Mouse (Mus musculus): Measurements from ENCODE around the gene Olfr868. TPM values are rescaled to one million over a fixed set of nuclear protein-coding genes. Genes with fewer than 3 reads are reported as not detected.

Olfr868 gene
- polyA plus RNA-seq (2014; fragmentation: Nextera tagmentation; extraction: Ambion mirVana): not detected in 2 replicates

DNA sequence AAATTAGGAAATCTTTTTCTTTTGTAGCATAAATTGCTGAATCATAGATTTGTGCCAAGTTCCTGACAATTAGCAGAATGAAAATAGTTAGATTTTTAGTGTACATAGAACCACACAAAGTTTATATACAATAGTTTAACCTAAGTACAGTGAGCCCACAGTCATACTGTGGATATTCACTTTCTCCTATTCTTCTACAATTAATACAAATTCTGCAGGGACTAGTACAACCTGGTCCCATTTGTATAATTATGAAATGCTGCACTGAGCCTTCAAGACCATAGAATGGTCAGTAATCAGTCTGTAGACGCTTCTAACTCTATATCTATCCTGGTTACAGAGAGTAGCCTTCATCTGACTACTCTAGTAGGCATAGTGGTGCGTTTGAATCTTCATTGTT lies at the start of gene Olfr868:
Gene Olfr868, plus strand, starts transcription at position 301 of the 400 bp plus-strand sequence.
- 28% methylated on average over 2 of the region's 2 CpGs for WGBS
- no peaks in the 10 kb centered on the region for H3K27me3 ChIP-seq (ENCODE audit: insufficient read depth, low read length)
- no peak for DNase-seq
- H3K27ac ChIP-seq (ENCODE audit: low read depth): no peak within 1 kb of the TSS
- no peak within 1 kb of the TSS for H3K9ac ChIP-seq
- 0 out of 2 replicates have a peak, but pooled peaks cover 3% of the 10 kb centered on the region for H3K9me3 ChIP-seq (ENCODE audit: low read depth, low read length)
- H3K4me1 ChIP-seq (ENCODE audit: insufficient read depth): no peaks in the 10 kb centered on the region
- no peak within 1 kb of the TSS for H3K4me2 ChIP-seq
- no peaks in the 10 kb centered on the region for H3K36me3 ChIP-seq (ENCODE audit: insufficient read depth)
- no peak within 1 kb of the TSS for H3K4me3 ChIP-seq (ENCODE audit: low read depth, low read length)
- no peak for TF ChIP-seq CTCF (IDR thresholded peaks at IDR 0.05; ENCODE audit: low read depth)
- ATAC-seq (ENCODE audit: insufficient read depth): no peak

DNA sequence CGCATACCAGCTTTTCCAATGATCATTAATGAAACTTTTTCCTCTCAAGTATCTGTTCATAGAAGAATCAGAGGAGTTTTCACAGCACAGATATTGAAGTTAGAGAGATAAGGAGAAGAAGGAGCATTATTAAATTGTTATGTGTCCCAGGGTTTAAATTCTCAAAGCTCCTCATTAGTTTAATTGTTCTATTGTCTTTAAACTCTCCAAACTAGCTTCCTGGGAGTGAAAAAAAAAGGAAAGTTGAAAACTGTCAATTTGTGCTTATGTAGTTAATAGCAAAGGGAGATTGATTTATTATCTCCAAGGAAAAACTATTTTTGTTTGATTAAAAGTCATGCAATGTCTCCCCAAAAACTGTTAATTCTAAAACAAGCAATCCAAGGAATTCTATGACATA lies 41.0 kb upstream of the Olfr868 start, which contains the start of gene Olfr867:
Gene Olfr867, minus strand, starts transcription at position 101 of the 400 bp plus-strand sequence.
- Histone ChIP-seq H3K27me3 (ENCODE audit: insufficient read depth, low read length) (no peaks in the 10 kb centered on the region), H3K4me2 (no peak within 1 kb of the TSS), H3K4me3 (ENCODE audit: low read depth, low read length) (no peak within 1 kb of the TSS), H3K4me1 (ENCODE audit: insufficient read depth) (no peaks in the 10 kb centered on the region), H3K9ac (no peak within 1 kb of the TSS), H3K9me3 (ENCODE audit: low read depth, low read length) (0 out of 2 replicates have a peak, but pooled peaks cover 3% of the 10 kb centered on the region), H3K36me3 (ENCODE audit: insufficient read depth) (no peaks in the 10 kb centered on the region), H3K27ac (ENCODE audit: low read depth) (no peak within 1 kb of the TSS)
- ATAC-seq (ENCODE audit: insufficient read depth): no peak
- TF ChIP-seq CTCF (IDR thresholded peaks at IDR 0.05; ENCODE audit: low read depth): no peak
- no peak for DNase-seq
- 66% methylated on average over 1 of the region's 1 CpGs for whole genome bisulfite sequencing

DNA sequence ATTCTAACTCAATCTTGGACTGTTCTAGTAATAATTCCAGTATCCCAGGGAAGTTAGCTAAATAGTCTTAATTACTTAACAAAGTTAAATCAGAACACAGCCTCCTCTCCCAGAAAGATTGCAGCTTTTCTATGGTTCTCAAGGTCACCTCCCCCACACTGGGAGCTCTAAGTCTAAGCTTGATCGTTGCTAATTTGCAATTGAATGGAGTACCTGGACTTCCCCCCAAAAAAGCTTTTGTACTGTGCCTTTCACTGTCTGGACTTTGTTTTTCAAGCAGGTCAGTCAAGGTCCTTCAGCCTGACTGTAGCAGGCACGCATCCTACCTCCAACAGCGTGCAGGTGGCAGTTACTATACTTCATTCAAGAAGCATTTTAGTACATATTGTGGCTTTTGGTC lies 28.2 kb upstream of the Olfr868 start:
- Histone ChIP-seq H3K27me3 (ENCODE audit: insufficient read depth, low read length) (no peaks in the 10 kb centered on the region), H3K27ac (ENCODE audit: low read depth) (no peak overlapping the region), H3K4me1 (ENCODE audit: insufficient read depth) (no peaks in the 10 kb centered on the region), H3K9me3 (ENCODE audit: low read depth, low read length) (no peaks in the 10 kb centered on the region; the same call in 1 of the 2 replicates), H3K4me3 (ENCODE audit: low read depth, low read length) (no peak overlapping the region), H3K4me2 (no peak overlapping the region), H3K9ac (no peak overlapping the region), H3K36me3 (ENCODE audit: insufficient read depth) (no peaks in the 10 kb centered on the region)
- TF ChIP-seq CTCF (IDR thresholded peaks at IDR 0.05; ENCODE audit: low read depth): no peak
- ATAC-seq (ENCODE audit: insufficient read depth) (no peak), DNase-seq (no peak)
- WGBS: 70% methylated on average over 3 of the region's 3 CpGs

GRCm38 (mm10) chr9:20071291-20071690 lies 27.1 kb upstream of the Olfr868 start:
- no peaks in the 10 kb centered on the region for H3K27me3 ChIP-seq (ENCODE audit: insufficient read depth, low read length)
- no peaks in the 10 kb centered on the region for H3K4me1 ChIP-seq (ENCODE audit: insufficient read depth)
- TF ChIP-seq CTCF (IDR thresholded peaks at IDR 0.05; ENCODE audit: low read depth): no peak
- WGBS: 78% methylated on average over 1 of the region's 1 CpGs
- H3K36me3 ChIP-seq (ENCODE audit: insufficient read depth): no peaks in the 10 kb centered on the region
- no peak overlapping the region for H3K4me3 ChIP-seq (ENCODE audit: low read depth, low read length)
- H3K9me3 ChIP-seq (ENCODE audit: low read depth, low read length): no peaks in the 10 kb centered on the region; the same call in 1 of the 2 replicates
- ATAC-seq (ENCODE audit: insufficient read depth) (no peak), DNase-seq (no peak)
- H3K4me2 ChIP-seq: no peak overlapping the region
- no peak overlapping the region for H3K27ac ChIP-seq (ENCODE audit: low read depth)
- no peak overlapping the region for H3K9ac ChIP-seq

- Histone ChIP-seq H3K4me3 (ENCODE audit: low read depth, low read length) (no peak overlapping the region), H3K4me1 (ENCODE audit: insufficient read depth) (no peaks in the 10 kb centered on the region), H3K9ac (no peak overlapping the region), H3K36me3 (ENCODE audit: insufficient read depth) (no peaks in the 10 kb centered on the region), H3K27me3 (ENCODE audit: insufficient read depth, low read length) (no peaks in the 10 kb centered on the region), H3K9me3 (ENCODE audit: low read depth, low read length) (no peaks in the 10 kb centered on the region; the same call in 1 of the 2 replicates), H3K4me2 (no peak overlapping the region), H3K27ac (ENCODE audit: low read depth) (no peak overlapping the region)
- DNase-seq (no peak), ATAC-seq (ENCODE audit: insufficient read depth) (no peak)
- 67% methylated on average over 7 of the region's 7 CpGs for whole genome bisulfite sequencing
- TF ChIP-seq CTCF (IDR thresholded peaks at IDR 0.05; ENCODE audit: low read depth): no peak
Observed at GRCm38 (mm10) chr9:20073523-20074177, 24.8 kb upstream of the Olfr868 start.

GRCm38 (mm10) chr9:20128709-20129108 lies 30.3 kb downstream of the Olfr868 start, which contains the start of gene Olfr869:
TSS of gene Olfr869 (plus strand) at chr9:20129009.
- no peak within 1 kb of the TSS for H3K9ac ChIP-seq
- H3K4me1 ChIP-seq (ENCODE audit: insufficient read depth): no peaks in the 10 kb centered on the region
- no peak for DNase-seq
- no peaks in the 10 kb centered on the region for H3K36me3 ChIP-seq (ENCODE audit: insufficient read depth)
- H3K27me3 ChIP-seq (ENCODE audit: insufficient read depth, low read length): no peaks in the 10 kb centered on the region
- 85% methylated on average over 2 of the region's 2 CpGs for WGBS
- H3K4me2 ChIP-seq: no peak within 1 kb of the TSS
- H3K9me3 ChIP-seq (ENCODE audit: low read depth, low read length): no peaks in the 10 kb centered on the region
- ATAC-seq (ENCODE audit: insufficient read depth): no peak
- TF ChIP-seq CTCF (IDR thresholded peaks at IDR 0.05; ENCODE audit: low read depth): no peak
- H3K27ac ChIP-seq (ENCODE audit: low read depth): no peak within 1 kb of the TSS
- H3K4me3 ChIP-seq (ENCODE audit: low read depth, low read length): no peak within 1 kb of the TSS

- H3K4me3 ChIP-seq (ENCODE audit: low read depth, low read length): no peak overlapping the region
- no peak overlapping the region for H3K9ac ChIP-seq
- H3K4me2 ChIP-seq: no peak overlapping the region
- H3K4me1 ChIP-seq (ENCODE audit: insufficient read depth): no peaks in the 10 kb centered on the region
- no peak overlapping the region for H3K27ac ChIP-seq (ENCODE audit: low read depth)
- H3K9me3 ChIP-seq (ENCODE audit: low read depth, low read length): no peaks in the 10 kb centered on the region; the same call in 1 of the 2 replicates
- no peak for TF ChIP-seq CTCF (IDR thresholded peaks at IDR 0.05; ENCODE audit: low read depth)
- ATAC-seq (ENCODE audit: insufficient read depth) (no peak), DNase-seq (no peak)
- no peaks in the 10 kb centered on the region for H3K27me3 ChIP-seq (ENCODE audit: insufficient read depth, low read length)
- H3K36me3 ChIP-seq (ENCODE audit: insufficient read depth): no peaks in the 10 kb centered on the region
- WGBS: 83% methylated on average over 3 of the region's 3 CpGs
Observed at GRCm38 (mm10) chr9:20149706-20150105, 51.3 kb downstream of the Olfr868 start.

Other genes starting within 250 kb of the Olfr868 start
- not detected in 2 replicates for gene Olfr860, start 248.9 kb upstream of the Olfr868 start, polyA plus RNA-seq (2014; fragmentation: Nextera tagmentation; extraction: Ambion mirVana)
- not detected in 2 replicates for gene Olfr862, start 210.6 kb upstream of the Olfr868 start, polyA plus RNA-seq (2014; fragmentation: Nextera tagmentation; extraction: Ambion mirVana)
- 0.24 and 0.25 TPM in 2 replicates for gene Olfr77, start 181.8 kb upstream of the Olfr868 start, polyA plus RNA-seq (2014; fragmentation: Nextera tagmentation; extraction: Ambion mirVana)
- gene Olfr866, start 70.6 kb upstream of the Olfr868 start, polyA plus RNA-seq (2014; fragmentation: Nextera tagmentation; extraction: Ambion mirVana): not detected in 2 replicates
- not detected in 2 replicates for gene Olfr867, start 41.1 kb upstream of the Olfr868 start, polyA plus RNA-seq (2014; fragmentation: Nextera tagmentation; extraction: Ambion mirVana)
- not detected in 2 replicates for gene Olfr869, start 30.4 kb downstream of the Olfr868 start, polyA plus RNA-seq (2014; fragmentation: Nextera tagmentation; extraction: Ambion mirVana)
- not detected in 2 replicates for gene Olfr870, start 75.4 kb downstream of the Olfr868 start, polyA plus RNA-seq (2014; fragmentation: Nextera tagmentation; extraction: Ambion mirVana)
- gene Olfr871, start 113.6 kb downstream of the Olfr868 start, polyA plus RNA-seq (2014; fragmentation: Nextera tagmentation; extraction: Ambion mirVana): not detected in 2 replicates
- not detected in 2 replicates for gene Olfr872, start 138.5 kb downstream of the Olfr868 start, polyA plus RNA-seq (2014; fragmentation: Nextera tagmentation; extraction: Ambion mirVana)
- not detected in 2 replicates for gene Olfr39, start 183.7 kb downstream of the Olfr868 start, polyA plus RNA-seq (2014; fragmentation: Nextera tagmentation; extraction: Ambion mirVana)
- gene Olfr873, start 199.9 kb downstream of the Olfr868 start, polyA plus RNA-seq (2014; fragmentation: Nextera tagmentation; extraction: Ambion mirVana): not detected in 2 replicates
- not detected in 2 replicates for gene Olfr18, start 237.5 kb downstream of the Olfr868 start, polyA plus RNA-seq (2014; fragmentation: Nextera tagmentation; extraction: Ambion mirVana)